Mouse (Mus musculus): ENCODE measurements around the gene Lrrc32.
A peak's percentile ranks its signal among the peaks of the same experiment; 100 is the strongest.

Lrrc32 gene

DNA sequence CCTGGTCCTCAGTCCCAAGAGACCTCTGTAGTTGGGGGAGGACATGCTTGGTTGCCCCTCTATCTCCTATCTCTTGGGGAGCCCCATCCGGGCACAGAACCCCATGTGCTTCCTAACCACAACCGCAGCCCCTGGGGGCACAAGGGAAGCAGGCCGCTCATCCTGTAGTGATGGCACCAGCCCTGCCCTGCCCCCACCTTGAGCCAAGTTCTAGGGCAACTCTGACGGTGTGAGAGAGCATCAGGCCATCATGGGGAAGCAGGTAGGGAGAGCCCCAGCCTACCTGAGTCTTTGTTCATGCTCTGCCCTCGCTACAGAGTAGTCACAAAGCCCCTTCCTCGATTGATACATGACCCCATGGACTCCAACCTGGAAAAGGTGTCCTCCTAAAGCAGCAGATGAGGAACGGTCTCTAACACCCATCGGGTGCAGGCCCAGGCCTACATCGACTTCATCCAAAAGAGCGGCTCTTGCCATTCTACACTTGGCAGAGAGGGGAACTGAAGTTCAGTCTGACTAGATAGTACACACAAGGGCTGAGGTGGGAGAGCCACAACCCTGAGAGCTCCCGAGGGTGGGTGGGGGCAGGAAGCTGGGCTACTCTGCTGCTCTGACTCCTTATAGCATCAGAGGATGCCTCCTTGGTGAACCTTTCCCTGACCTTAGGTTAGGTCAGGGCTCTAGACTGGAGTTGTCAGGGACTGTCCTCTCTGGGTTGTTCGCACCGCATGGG lies 519 bp upstream of the Lrrc32 start:
- no peak for DNase-seq (ENCODE audit: low spot score in 2 of 2)

DNA sequence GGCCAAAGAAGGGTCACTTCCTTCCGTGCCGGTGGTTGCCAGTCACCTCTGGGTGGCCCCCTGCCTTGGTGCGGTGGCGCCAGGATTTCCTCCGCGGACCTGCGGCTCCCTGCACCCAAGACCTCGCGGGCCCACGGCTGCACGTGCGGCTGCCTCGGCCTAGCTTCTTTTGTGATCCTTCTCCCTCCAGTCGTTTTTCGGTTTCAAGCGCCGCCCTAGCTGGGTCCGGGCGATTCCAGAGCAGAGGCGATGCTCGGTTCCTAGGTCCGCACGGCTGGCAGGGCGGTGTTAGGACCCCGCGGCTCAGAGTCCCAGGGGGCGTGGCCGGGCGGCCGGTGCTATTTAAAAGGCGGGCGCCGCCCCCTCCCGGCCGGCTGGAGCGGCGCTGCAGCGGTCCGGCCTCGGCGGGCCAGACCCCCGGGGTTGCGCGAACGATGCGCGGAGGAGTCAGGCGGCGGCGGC lies 571 bp downstream of the Lrrc32 start:
- peak; percentile 82 to 87 for DNase-seq (ENCODE audit: low spot score in 2 of 2)

DNA sequence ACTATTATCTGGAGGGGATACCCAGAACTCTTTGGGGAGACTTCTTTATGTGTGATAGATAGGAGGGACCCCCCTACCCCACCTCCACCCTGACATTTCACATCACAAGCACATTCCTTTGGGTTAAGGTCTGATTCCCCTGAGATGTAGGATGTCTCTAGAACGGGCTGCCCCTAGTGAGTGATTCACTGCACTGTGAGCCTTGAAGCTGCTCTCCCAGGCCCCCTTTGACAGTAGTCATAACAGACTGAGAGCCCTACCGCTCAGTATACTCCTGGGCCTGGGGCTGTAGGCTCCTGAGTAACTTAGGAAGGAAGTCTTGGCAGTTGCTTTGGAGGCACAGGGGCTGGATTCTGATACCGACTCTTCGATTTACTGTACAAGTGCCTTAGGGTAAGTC lies 1.2 kb downstream of the Lrrc32 start:
- DNase-seq (ENCODE audit: low spot score in 2 of 2): no peak

DNA sequence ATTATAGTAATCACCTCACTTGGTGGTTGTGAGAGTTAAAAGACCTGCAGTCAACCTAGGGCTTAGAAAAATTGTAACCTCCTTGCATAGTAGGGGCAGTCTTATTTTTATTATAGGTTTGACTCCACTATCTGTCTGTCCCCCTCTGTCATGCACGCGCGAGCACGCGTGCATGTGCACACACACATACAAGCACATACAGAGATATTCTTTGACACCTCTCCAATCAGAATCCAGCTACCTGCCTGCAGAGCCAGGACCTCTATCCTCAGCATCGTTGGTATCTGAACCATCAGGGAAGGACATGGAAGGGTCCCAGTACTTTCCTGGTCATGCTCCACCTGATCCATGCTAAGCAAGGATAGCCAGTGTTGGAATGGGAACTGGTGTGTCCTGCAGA lies 1.8 kb downstream of the Lrrc32 start:
- DNase-seq (ENCODE audit: low spot score in 2 of 2): no peak

DNA sequence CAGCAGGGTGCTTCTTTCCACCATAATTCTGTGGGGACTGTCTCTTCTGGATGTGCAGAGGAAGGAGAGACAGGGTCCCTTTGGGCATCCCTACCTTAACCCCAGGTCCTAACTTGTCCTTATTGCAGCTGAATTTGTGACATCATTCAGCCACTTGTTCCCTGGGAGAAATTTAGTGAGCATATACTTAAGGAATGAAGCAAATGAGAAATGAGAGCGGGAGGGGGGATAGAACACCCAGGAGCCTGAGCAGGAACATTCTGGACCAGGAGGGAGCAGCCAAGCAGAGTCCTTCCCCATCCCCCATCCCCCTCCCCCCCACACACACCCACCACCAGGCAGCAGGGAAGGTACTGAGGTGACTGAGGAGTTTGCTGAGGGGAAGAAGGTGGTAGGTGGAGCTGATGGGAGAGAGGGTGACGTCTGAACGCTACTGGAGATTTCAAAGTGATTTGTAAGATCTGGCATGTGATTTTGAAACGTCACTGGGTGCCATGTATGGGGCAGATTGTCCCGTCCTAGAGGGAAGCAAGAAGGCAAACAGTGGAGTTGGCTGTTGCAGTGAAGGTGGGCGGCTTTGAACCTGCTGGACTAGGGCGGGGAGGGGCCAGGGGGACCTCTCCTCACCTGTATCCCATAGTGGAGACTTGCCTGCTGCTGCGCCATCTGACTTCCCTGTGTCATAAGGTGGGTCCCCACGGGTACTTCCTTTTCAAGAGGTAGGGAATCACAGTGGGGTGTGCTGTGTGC lies 2.5 kb downstream of the Lrrc32 start:
- DNase-seq (ENCODE audit: low spot score in 2 of 2): no peak

DNA sequence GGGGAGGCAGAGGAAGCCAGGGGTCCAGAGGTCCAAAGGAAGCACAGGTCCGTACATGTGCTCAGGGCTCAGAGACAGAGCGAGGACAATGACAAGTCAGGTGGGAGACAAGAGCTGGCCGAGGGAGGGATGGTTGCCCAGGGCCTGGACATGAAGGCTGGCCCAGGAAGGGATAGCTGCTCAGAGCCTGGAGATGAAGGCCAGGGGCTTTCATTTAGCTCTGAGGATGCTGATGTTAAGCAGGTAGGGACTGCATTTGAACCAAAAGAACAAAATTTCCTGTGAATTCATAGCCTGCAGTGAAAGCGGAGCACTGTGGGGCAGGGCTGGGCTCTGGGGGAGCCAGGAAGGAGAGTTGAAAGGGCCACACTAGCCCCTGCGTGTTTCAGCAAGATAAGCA lies 3.2 kb downstream of the Lrrc32 start:
- DNase-seq (ENCODE audit: low spot score in 2 of 2): no peak

DNA sequence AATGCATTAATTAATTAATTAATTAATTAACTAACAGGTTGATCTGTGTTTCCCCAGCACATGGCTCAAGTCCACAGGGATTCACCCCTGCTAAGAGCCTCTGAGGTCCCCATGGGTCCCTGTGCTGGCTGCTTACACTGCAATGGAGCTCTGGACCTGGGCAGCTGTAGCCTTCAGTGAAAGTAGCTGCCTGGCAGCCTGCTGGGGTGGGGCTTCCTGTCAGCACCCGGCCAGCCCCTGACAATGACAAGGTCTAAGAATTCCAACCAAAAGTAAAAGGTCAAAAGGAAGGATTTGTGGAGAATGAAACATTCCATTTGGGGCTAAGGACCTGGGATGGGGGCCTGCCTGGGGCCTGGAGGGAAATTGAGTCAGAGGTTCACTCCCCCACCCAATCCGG lies 4.2 kb downstream of the Lrrc32 start:
- DNase-seq (ENCODE audit: low spot score in 2 of 2): no peak

DNA sequence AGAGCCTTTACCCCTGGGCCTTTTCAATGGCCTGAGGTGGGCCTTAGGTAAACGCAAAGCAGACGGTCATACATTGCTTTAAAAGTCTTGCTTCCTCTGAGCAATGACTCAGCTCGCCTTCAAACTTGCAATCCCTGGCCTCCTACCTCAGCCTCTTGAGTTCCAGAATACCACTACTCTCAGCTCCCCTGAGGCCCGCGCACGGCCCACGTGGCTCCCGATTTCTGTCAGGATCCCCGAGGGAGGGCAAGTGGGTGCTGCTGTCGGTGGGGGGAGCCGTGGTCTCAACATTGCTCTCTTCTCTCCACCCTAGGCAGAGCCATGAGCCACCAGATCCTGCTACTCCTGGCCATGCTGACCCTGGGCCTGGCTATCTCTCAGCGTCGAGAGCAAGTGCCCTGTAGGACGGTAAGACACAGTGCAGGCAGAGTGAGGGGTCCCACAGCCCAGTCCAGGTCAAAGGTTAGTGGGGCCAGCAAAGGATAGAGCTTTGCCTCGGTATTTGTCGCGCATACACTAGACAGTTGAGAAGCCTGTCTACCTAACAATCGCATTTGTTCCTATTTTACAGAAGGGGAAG lies 4.9 kb downstream of the Lrrc32 start:
- no peak for DNase-seq (ENCODE audit: low spot score in 2 of 2)

DNA sequence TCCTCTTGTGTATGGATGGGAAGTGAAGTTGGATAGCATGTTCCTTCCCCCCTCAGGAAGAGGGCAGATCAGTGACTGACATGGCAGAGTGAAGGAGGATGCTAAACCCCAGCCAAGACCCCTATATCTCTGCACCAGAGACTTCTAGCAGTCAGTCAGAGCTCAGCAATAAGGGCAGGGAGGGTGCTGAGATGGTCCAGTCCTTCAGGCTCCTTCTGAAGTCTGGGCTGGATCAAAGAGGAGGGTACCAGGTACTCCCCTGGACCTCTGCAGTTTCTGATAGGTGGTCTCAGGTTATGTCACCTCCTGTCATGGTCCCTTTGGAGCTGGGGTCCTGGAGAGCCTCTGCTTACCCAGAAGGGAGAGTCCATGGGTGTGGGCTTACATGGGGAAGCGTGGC lies 6.5 kb downstream of the Lrrc32 start:
- DNase-seq (ENCODE audit: low spot score in 2 of 2): no peak

DNA sequence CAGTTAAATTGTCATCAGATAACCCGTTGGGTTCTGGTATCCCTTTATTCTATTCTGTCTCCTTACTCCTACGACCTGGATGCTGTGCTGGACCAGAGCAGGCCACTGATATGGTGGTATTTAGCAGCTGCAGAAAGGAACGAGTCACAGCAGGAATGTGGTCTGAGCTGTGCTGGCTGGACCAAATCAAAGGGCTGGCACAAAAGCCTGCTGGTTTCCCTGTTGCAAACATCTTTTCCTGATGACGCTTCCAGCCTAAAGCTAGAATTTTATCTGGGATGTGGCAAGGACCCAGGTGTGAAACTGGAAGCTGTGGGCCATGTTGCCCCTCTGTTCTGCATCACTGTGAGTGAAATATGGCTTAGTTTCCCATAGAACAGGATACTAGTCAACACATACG lies 8.4 kb downstream of the Lrrc32 start:
- no peak for DNase-seq (ENCODE audit: low spot score in 2 of 2)

DNA sequence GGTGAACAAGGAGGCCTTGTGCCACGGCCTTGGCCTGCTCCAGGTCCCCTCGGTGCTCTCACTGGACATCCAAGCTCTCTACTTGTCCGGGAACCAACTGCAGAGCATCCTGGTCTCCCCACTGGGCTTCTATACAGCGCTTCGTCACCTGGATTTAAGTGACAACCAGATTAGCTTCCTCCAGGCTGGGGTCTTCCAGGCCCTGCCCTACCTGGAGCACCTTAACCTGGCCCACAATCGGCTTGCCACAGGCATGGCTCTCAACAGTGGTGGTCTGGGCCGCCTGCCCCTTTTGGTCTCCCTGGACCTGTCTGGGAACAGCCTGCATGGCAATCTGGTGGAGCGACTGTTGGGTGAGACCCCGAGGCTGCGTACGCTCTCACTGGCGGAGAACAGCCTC lies 9.0 kb downstream of the Lrrc32 start:
- no peak for DNase-seq (ENCODE audit: low spot score in 2 of 2)

DNA sequence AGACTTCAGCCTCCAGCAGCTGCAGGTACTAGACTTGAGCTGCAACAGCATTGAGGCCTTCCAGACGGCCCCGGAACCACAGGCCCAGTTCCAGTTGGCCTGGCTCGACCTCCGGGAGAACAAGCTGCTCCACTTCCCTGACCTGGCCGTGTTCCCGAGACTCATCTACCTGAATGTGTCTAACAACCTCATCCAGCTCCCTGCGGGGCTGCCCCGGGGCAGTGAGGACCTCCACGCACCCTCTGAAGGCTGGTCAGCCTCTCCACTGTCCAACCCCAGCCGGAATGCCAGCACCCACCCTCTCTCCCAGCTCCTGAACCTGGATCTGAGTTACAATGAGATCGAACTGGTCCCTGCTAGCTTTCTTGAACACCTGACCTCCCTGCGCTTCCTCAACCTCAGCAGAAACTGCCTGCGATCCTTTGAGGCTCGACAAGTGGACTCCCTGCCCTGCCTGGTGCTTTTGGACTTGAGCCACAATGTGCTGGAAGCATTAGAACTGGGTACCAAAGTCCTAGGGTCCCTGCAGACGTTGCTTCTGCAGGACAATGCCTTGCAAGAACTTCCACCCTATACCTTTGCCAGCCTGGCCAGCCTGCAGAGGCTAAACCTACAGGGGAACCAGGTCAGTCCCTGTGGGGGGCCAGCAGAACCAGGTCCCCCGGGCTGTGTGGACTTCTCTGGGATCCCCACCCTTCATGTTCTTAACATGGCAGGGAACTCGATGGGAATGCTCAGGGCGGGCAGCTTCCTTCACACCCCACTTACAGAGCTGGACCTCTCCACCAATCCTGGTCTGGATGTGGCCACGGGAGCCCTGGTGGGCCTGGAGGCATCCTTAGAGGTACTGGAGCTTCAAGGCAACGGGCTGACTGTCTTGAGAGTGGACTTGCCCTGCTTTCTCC lies 9.8 kb downstream of the Lrrc32 start:
- no peak for DNase-seq (ENCODE audit: low spot score in 2 of 2)

DNA sequence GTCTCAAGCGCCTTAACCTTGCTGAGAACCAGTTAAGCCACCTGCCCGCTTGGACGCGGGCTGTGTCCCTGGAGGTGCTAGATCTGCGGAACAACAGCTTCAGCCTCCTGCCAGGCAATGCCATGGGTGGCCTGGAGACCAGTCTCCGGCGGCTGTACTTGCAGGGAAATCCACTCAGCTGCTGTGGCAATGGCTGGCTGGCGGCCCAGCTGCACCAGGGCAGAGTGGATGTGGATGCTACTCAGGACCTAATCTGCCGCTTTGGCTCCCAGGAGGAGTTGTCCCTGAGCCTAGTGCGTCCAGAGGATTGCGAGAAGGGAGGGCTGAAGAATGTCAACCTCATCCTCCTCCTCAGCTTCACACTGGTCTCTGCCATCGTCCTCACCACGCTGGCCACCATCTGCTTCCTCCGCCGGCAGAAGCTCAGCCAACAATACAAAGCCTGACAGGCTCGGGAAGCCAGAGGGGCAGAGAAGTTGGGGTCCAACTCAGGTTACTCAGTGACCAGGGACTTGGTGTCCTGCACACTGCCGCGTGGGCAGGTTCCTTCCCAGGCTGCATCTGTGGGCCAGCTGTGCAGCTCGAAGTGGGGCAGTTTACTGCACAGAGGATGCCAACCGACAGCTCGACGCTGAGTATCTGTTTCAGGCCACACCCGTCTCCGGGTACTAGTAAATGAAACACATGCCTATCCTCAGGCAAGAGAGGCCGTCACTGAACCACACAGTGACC lies 10.6 kb downstream of the Lrrc32 start:
- DNase-seq (ENCODE audit: low spot score in 2 of 2): no peak

DNA sequence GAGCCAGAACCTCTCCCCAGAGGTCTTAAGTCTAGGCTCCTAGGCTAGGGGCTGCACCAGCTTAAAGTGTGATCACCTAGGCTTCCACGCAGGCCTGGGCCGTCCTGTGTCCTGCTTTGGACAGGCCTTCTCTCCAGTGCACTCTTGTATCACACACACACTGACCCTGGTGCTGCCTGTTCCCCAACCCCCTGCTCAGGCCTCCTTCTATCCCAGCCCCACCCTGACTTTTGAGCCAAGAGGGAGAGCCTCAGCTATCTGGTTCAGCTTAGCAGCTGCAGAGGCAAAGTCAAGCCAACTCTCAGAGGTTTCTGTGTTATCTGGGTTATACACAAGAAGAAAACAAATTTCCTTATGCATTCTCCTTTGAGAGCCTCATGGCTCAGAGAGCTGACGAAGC lies 11.4 kb downstream of the Lrrc32 start:
- peak; percentile 72 to 74 for DNase-seq (ENCODE audit: low spot score in 2 of 2)

DNA sequence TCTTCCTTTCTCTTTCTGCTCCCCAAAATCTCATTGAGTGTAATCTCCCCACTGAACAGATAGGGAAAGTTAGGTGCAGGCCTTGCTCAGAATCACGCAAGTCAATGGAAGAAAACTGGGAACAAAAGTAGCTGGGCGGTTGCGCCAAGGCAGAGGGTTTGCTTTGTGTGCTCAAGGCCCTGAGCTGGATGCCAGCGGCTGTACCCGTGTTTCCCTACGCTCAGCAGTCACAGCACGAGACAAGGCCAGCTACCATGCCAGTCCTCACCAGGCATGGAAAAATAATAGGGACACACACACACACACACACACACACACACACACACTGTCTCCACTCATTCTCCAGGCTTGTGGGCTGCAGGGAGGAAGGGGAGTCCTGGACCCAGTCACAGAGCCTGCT lies 12.0 kb downstream of the Lrrc32 start:
- no peak for DNase-seq (ENCODE audit: low spot score in 2 of 2)

DNA sequence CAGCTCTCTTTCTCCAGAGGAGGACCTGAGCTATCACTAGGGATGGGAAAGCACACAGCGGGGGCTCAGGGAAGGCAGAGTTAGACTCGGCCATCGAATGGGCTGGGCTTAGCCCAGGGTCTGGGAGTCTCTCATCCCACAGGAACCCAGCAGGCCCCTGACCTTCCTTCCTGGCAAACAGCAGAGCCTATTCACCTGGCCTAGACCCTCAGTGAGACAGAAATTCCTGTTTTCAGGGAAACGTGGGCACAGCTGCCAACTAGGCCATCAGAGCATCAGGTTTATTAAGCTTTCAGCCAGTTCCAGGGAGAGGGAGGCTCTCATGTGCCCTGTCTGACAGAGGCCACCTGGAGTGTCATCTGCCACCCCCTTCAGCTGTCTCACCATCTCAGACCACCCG lies 13.8 kb downstream of the Lrrc32 start:
- no peak for DNase-seq (ENCODE audit: low spot score in 2 of 2)

DNA sequence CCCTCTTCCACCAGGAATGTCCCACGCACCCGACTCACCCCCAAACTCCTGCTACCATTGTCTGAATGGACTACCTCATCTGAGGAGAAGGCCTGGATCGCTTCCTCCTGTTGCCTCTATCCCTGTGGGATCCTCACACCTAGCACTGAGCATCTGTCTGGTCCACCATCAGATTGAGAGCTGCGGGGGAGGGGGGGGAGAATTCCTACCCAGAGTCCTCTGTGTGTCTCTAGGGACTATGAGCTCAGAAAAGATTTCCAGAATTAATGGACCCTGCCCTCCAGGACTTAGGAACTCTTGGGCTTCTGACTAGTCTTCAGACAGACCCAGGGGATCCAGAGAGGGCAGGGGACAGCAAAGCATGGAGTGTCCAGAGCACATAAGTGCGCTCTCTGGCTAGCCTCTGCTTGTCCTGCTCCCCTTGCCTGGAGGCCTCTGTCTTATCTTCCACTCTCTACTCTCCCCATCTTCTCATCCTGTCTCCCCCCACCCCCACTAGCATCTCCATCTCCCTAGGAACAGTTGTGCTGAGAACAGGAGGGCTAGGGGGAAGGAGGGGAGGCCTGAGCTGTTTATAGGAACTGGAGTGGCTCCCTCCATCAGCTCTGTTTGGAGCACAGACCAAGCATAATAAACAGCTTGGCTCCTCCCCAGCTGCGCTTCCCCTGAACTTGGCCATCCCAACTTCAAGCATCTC lies 15.0 kb downstream of the Lrrc32 start:
- peak in 1 of 2 experiments; percentile 65 for DNase-seq (ENCODE audit: low spot score in 2 of 2)

DNA sequence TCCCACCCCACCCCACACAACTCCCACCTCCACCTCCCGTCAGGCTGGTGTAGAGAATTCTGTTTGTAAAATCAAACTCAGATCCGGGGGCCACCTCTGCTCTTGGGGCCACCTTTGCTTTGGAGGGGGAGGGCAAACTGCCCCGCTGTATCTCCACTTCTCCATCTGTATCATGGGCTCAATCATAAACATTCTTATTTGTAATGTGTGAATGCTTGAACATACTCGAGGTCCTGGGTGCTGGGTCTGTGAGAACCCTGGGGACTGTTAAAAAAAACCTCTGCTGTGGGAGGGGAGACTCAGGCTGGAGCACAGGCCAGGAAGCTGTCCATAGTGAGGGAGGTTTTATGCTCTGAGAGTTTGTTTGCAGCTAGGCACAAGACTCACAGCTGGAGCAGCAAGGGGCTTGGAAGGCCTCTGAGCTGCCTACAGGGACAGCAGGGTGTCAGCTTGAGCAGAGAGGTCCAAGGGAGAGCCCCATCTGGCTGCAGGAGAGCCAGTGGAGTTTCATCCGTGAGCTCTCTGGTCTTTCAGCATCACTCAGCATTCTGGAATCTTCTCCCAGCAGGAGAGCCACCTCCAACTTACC lies 15.7 kb downstream of the Lrrc32 start:
- DNase-seq (ENCODE audit: low spot score in 2 of 2): no peak

DNA sequence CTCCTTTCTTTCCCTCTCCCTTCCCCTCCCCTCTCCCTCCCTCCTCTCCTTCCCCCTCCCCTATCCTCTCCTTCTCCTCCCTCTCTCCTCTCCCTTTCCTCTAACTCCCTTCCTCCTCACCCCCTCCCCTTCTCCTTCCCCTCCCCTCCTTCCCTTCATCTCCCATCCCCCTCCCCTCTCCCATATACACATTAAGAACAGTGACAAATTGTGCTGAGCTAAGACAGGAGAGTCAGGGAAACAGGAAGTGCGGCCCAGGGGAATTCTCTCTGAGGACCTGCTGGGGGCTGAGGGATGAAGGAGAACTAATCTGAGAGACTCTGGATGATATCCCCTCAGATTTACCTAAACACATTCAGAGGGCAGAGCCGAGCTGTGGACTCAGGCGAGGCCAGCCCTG lies 16.6 kb downstream of the Lrrc32 start:
- no peak for DNase-seq (ENCODE audit: low spot score in 2 of 2)

All from urinary bladder, postnatal 4 days (tissue).